Mouse (Mus musculus): ENCODE data around the gene Ltbp4.

GRCm38 (mm10) chr7:27310306-27310705 is 27.2 kb downstream of the Ltbp4 start:
- TF ChIP-seq CTCF (conservative IDR thresholded peaks at IDR 0.05; ENCODE audit: insufficient read depth, insufficient read length, low read depth, low read length) (no peak), POLR2A (IDR thresholded peaks at IDR 0.05; ENCODE audit: low read depth, low read length) (no peak)

Measured in kidney, adult 2 months (tissue).